12 mouse cellular contexts compared by ENCODE assay signal in the genomic region with DNA sequence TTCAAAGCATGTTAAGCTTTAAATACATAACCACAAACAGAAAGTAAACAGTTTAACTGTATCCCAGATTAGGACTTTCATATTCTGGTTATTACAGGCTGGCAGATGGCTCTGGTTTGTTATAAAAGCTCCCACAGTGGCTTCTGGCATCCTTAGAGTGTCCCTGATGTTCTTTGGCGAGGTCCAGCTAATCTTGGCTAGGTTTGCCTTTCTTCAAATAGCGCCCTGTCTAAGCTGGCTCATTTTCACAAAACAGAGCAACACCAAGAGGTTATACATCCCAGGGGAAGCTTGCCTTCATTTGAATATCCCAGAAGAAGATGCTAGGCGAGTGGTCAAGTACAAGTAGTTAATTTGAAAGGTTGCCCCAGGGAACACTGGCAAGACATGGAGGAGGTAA.
DNase-seq lines count a peak whose midpoint lies in the region; TF ChIP-seq lines count a peak whose summit lies in the region.
"Had no signal": no experiment of that assay in that cellular context is flagged by ENCODE, and none has a peak within 500 bp of the region (broad histone marks: within the 10 kb centered on the region; RNA-seq: fewer than 3 reads in every experiment).

No protein-coding gene starts in this region.

- TF ChIP-seq CTCF in gastrocnemius, adult 2 months (IDR thresholded peaks at IDR 0.05): no peak

- H3K4me3 ChIP-seq in gastrocnemius, adult 2 months: no peak overlapping the region

- no peak overlapping the region for H3K27ac ChIP-seq in gastrocnemius, adult 2 months
- H3K27ac ChIP-seq: kidney, postnatal 0 days; macrophage had no signal

- intact Hi-C loops in gastrocnemius, adult 2 months (cut with DNase I): no loop called here

- DNase-seq in gastrocnemius, adult 2 months: peak; percentile 51
- DNase-seq in gastrocnemius, postnatal 4 days (ENCODE audit: low spot score in 2 of 2): no peak
- DNase-seq in right cerebral cortex, postnatal 10 days (ENCODE audit: low spot score in 2 of 2): peak; percentile 27 to 44
- no peak for DNase-seq in right cerebral cortex, postnatal 36 days (ENCODE audit: low spot score in 2 of 2)
- peak; percentile 31 to 61 for DNase-seq in cerebellum, postnatal 36 days
- DNase-seq in frontal cortex, postnatal 25 days (ENCODE audit: low spot score in 2 of 2): no peak
- DNase-seq in liver: no peak
- DNase-seq: adrenal gland, adult 2 months; gastrocnemius, postnatal 36 days; thymus, postnatal 14 days had no signal

Comparison
In these comparisons a context has a peak if more than half of its experiments do, and no peak if none do; other contexts are left out.
1. DNase-seq: peak in gastrocnemius, adult 2 months (single experiment), right cerebral cortex, postnatal 10 days (2 of 2) and cerebellum, postnatal 36 days (2 of 2); none in gastrocnemius, postnatal 4 days (0 of 2), right cerebral cortex, postnatal 36 days (0 of 2), frontal cortex, postnatal 25 days (0 of 2) and liver (single experiment).